Mouse (Mus musculus): ENCODE results near the gene Jpt1.

- no peak for TF ChIP-seq CTCF (IDR thresholded peaks at IDR 0.05; ENCODE audit: low read depth)
- TF ChIP-seq EP300 (IDR thresholded peaks at IDR 0.05; ENCODE audit: low read depth), result no peak
Measured at GRCm38 (mm10) chr11:115509773-115510506, 4.2 kb downstream of the Jpt1 start.
